Mouse (Mus musculus): Measurements from ENCODE around the gene Ssr4. TPM values are rescaled to one million over a fixed set of nuclear protein-coding genes. Genes with fewer than 3 reads are reported as not detected.

The Ssr4 gene
- polyA plus RNA-seq, 1 experiment = 108 TPM

GRCm38 (mm10) chrX:73793505-73793904 lies 6.7 kb downstream of the Ssr4 start:
- Histone ChIP-seq H3K36me3 (ENCODE audit: control insufficient read depth, insufficient read depth, low read length, poor library complexity, severe bottlenecking) (peaks cover 30% of the 10 kb centered on the region), H3K27me3 (ENCODE audit: control insufficient read depth, insufficient read depth, low read length, poor library complexity, severe bottlenecking) (no peaks in the 10 kb centered on the region), H3K4me1 (ENCODE audit: control insufficient read depth, insufficient read depth, low read length) (peaks cover 4% of the 10 kb centered on the region), H3K4me3 (ENCODE audit: low read depth, low read length) (no peak overlapping the region), H3K27ac (ENCODE audit: insufficient read depth, low read length) (no peak overlapping the region), H3K9ac (ENCODE audit: low read depth, poor library complexity, severe bottlenecking) (no peak overlapping the region), H3K9me3 (replicated peaks; ENCODE audit: control insufficient read depth, insufficient read depth, low read length, poor library complexity, severe bottlenecking) (0 out of 2 replicates have a peak, but pooled peaks cover 3% of the 10 kb centered on the region)
- TF ChIP-seq POLR2A (IDR thresholded peaks at IDR 0.05; ENCODE audit: insufficient read depth, low read length) (no peak), EP300 (IDR thresholded peaks at IDR 0.05; ENCODE audit: insufficient read depth, low read depth, low read length) (no peak), CTCF (IDR thresholded peaks at IDR 0.05; ENCODE audit: low read depth, low read length) (no peak)

- peaks cover 4% of the 10 kb centered on the region for H3K4me1 ChIP-seq (ENCODE audit: control insufficient read depth, insufficient read depth, low read length)
- TF ChIP-seq CTCF (IDR thresholded peaks at IDR 0.05; ENCODE audit: low read depth, low read length) (no peak), POLR2A (IDR thresholded peaks at IDR 0.05; ENCODE audit: insufficient read depth, low read length) (no peak), EP300 (IDR thresholded peaks at IDR 0.05; ENCODE audit: insufficient read depth, low read depth, low read length) (no peak)
- no peaks in the 10 kb centered on the region for H3K27me3 ChIP-seq (ENCODE audit: control insufficient read depth, insufficient read depth, low read length, poor library complexity, severe bottlenecking)
- H3K36me3 ChIP-seq (ENCODE audit: control insufficient read depth, insufficient read depth, low read length, poor library complexity, severe bottlenecking) = peaks cover 17% of the 10 kb centered on the region
- 0 out of 2 replicates have a peak, but pooled peaks cover 3% of the 10 kb centered on the region for H3K9me3 ChIP-seq (replicated peaks; ENCODE audit: control insufficient read depth, insufficient read depth, low read length, poor library complexity, severe bottlenecking)
- H3K4me3 ChIP-seq (ENCODE audit: low read depth, low read length) = no peak overlapping the region
- peak overlapping the region; percentile 93 for H3K27ac ChIP-seq (ENCODE audit: insufficient read depth, low read length)
- H3K9ac ChIP-seq (ENCODE audit: low read depth, poor library complexity, severe bottlenecking) = no peak overlapping the region
These were observed 10.7 kb downstream of the Ssr4 start for GRCm38 (mm10) chrX:73797511-73797910.

GRCm38 (mm10) chrX:73798502-73798901 lies 11.7 kb downstream of the Ssr4 start:
- TF ChIP-seq EP300 (IDR thresholded peaks at IDR 0.05; ENCODE audit: insufficient read depth, low read depth, low read length) (no peak), POLR2A (IDR thresholded peaks at IDR 0.05; ENCODE audit: insufficient read depth, low read length) (no peak), CTCF (IDR thresholded peaks at IDR 0.05; ENCODE audit: low read depth, low read length) (no peak)
- 0 out of 2 replicates have a peak, but pooled peaks cover 3% of the 10 kb centered on the region for H3K9me3 ChIP-seq (replicated peaks; ENCODE audit: control insufficient read depth, insufficient read depth, low read length, poor library complexity, severe bottlenecking)
- no peaks in the 10 kb centered on the region for H3K27me3 ChIP-seq (ENCODE audit: control insufficient read depth, insufficient read depth, low read length, poor library complexity, severe bottlenecking)
- H3K27ac ChIP-seq (ENCODE audit: insufficient read depth, low read length) = peak overlapping the region; percentile 93
- H3K36me3 ChIP-seq (ENCODE audit: control insufficient read depth, insufficient read depth, low read length, poor library complexity, severe bottlenecking) = peaks cover 17% of the 10 kb centered on the region
- no peak overlapping the region for H3K4me3 ChIP-seq (ENCODE audit: low read depth, low read length)
- 0 out of 2 replicates have a peak overlapping the region, but pooled peaks have one; percentile 15 for H3K9ac ChIP-seq (ENCODE audit: low read depth, poor library complexity, severe bottlenecking)
- peaks cover 4% of the 10 kb centered on the region for H3K4me1 ChIP-seq (ENCODE audit: control insufficient read depth, insufficient read depth, low read length)

GRCm38 (mm10) chrX:73805814-73806213 lies 19.0 kb downstream of the Ssr4 start:
- no peak overlapping the region for H3K9ac ChIP-seq (ENCODE audit: low read depth, poor library complexity, severe bottlenecking)
- H3K4me3 ChIP-seq (ENCODE audit: low read depth, low read length) = no peak overlapping the region
- H3K4me1 ChIP-seq (ENCODE audit: control insufficient read depth, insufficient read depth, low read length) = no peaks in the 10 kb centered on the region
- no peaks in the 10 kb centered on the region for H3K9me3 ChIP-seq (replicated peaks; ENCODE audit: control insufficient read depth, insufficient read depth, low read length, poor library complexity, severe bottlenecking)
- H3K27ac ChIP-seq (ENCODE audit: insufficient read depth, low read length) = no peak overlapping the region
- no peaks in the 10 kb centered on the region for H3K27me3 ChIP-seq (ENCODE audit: control insufficient read depth, insufficient read depth, low read length, poor library complexity, severe bottlenecking)
- TF ChIP-seq POLR2A (IDR thresholded peaks at IDR 0.05; ENCODE audit: insufficient read depth, low read length) (no peak), CTCF (IDR thresholded peaks at IDR 0.05; ENCODE audit: low read depth, low read length) (no peak), EP300 (IDR thresholded peaks at IDR 0.05; ENCODE audit: insufficient read depth, low read depth, low read length) (no peak)
- H3K36me3 ChIP-seq (ENCODE audit: control insufficient read depth, insufficient read depth, low read length, poor library complexity, severe bottlenecking) = no peaks in the 10 kb centered on the region; the same call in 1 of the 2 replicates

- peaks cover 2% of the 10 kb centered on the region for H3K4me1 ChIP-seq (ENCODE audit: control insufficient read depth, insufficient read depth, low read length)
- peak overlapping the region; percentile 80 for H3K4me3 ChIP-seq (ENCODE audit: low read depth, low read length)
- H3K9me3 ChIP-seq (replicated peaks; ENCODE audit: control insufficient read depth, insufficient read depth, low read length, poor library complexity, severe bottlenecking) = no peaks in the 10 kb centered on the region
- H3K27me3 ChIP-seq (ENCODE audit: control insufficient read depth, insufficient read depth, low read length, poor library complexity, severe bottlenecking) = no peaks in the 10 kb centered on the region
- peak overlapping the region; percentile 80 for H3K27ac ChIP-seq (ENCODE audit: insufficient read depth, low read length)
- peak overlapping the region; percentile 74 for H3K9ac ChIP-seq (ENCODE audit: low read depth, poor library complexity, severe bottlenecking)
- peaks cover 5% of the 10 kb centered on the region; the same call in 1 of the 2 replicates for H3K36me3 ChIP-seq (ENCODE audit: control insufficient read depth, insufficient read depth, low read length, poor library complexity, severe bottlenecking)
- no peak for TF ChIP-seq CTCF (IDR thresholded peaks at IDR 0.05; ENCODE audit: low read depth, low read length)
- no peak for TF ChIP-seq EP300 (IDR thresholded peaks at IDR 0.05; ENCODE audit: insufficient read depth, low read depth, low read length)
- TF ChIP-seq POLR2A (IDR thresholded peaks at IDR 0.05; ENCODE audit: insufficient read depth, low read length) = no peak
These were observed 28.2 kb downstream of the Ssr4 start for GRCm38 (mm10) chrX:73815072-73815471.

- peak overlapping the region; percentile 95 for H3K27ac ChIP-seq (ENCODE audit: insufficient read depth, low read length)
- H3K27me3 ChIP-seq (ENCODE audit: control insufficient read depth, insufficient read depth, low read length, poor library complexity, severe bottlenecking) = no peaks in the 10 kb centered on the region
- no peak for TF ChIP-seq CTCF (IDR thresholded peaks at IDR 0.05; ENCODE audit: low read depth, low read length)
- no peak for TF ChIP-seq POLR2A (IDR thresholded peaks at IDR 0.05; ENCODE audit: insufficient read depth, low read length)
- peak; percentile 87 for TF ChIP-seq EP300 (IDR thresholded peaks at IDR 0.05; ENCODE audit: insufficient read depth, low read depth, low read length)
- no peaks in the 10 kb centered on the region for H3K9me3 ChIP-seq (replicated peaks; ENCODE audit: control insufficient read depth, insufficient read depth, low read length, poor library complexity, severe bottlenecking)
- H3K4me3 ChIP-seq (ENCODE audit: low read depth, low read length) = no peak overlapping the region
- H3K36me3 ChIP-seq (ENCODE audit: control insufficient read depth, insufficient read depth, low read length, poor library complexity, severe bottlenecking) = peaks cover 5% of the 10 kb centered on the region; the same call in 1 of the 2 replicates
- H3K4me1 ChIP-seq (ENCODE audit: control insufficient read depth, insufficient read depth, low read length) = peaks cover 2% of the 10 kb centered on the region
- no peak overlapping the region for H3K9ac ChIP-seq (ENCODE audit: low read depth, poor library complexity, severe bottlenecking)
These were observed 29.9 kb downstream of the Ssr4 start for GRCm38 (mm10) chrX:73816596-73817314.

Data from ES-Bruce4 (cell line).